Mouse (Mus musculus) heart, embryonic 14.5 days (tissue): ENCODE data around the gene Slc52a3. TPM values are rescaled to one million over a fixed set of nuclear protein-coding genes. Genes with fewer than 3 reads are reported as not detected.

Experiments used
- ATAC-seq: fragments of 200-750 bp; cut with Nextera tagmentation; 2 replicates; pipeline ENCODE4 v1.8.0; 2017; ENCODE audit warnings: low read depth, moderate TSS enrichment; ENCODE audit not compliant: insufficient number of reproducible peaks, insufficient read depth, low FRiP score
- H3K27ac ChIP-seq, 2 experiments: fragments of 200-500 bp in 1 of 2; fragments of 300-500 bp in 1 of 2; sonication (generic) in 1 of 2; replicated peaks in 1 of 2; 2 replicates each; pipeline ENCODE4 v1.5.1; 2012 to 2014; ENCODE audit warnings: low read depth in 2 of 2, low read length in 2 of 2, control low read depth in 1 of 2, mild to moderate bottlenecking in 1 of 2, mixed read lengths in 1 of 2; ENCODE audit not compliant: control insufficient read depth in 1 of 2, insufficient read depth in 1 of 2
- H3K27me3 ChIP-seq: fragments of 300-500 bp; sonication (generic); 2 replicates; pipeline ENCODE4 v1.6.1; 2014; ENCODE audit warnings: mild to moderate bottlenecking, low read length, control low read depth; ENCODE audit not compliant: control insufficient read depth, insufficient read depth
- H3K36me3 ChIP-seq: fragments of 300-500 bp; sonication (generic); 2 replicates; pipeline ENCODE4 v1.6.1; 2014; ENCODE audit warnings: mild to moderate bottlenecking, control low read depth, low read length, mixed read lengths; ENCODE audit not compliant: control insufficient read depth, insufficient read depth
- H3K4me1 ChIP-seq, 2 experiments: fragments of 200-500 bp in 1 of 2; fragments of 300-500 bp in 1 of 2; sonication (generic) in 1 of 2; 2 replicates each; pipeline ENCODE4 v1.6.1; 2012 to 2014; ENCODE audit warnings: low read length in 2 of 2, control low read depth in 1 of 2, mixed read lengths in 1 of 2; ENCODE audit not compliant: control insufficient read depth in 2 of 2, insufficient read depth in 2 of 2
- H3K4me2 ChIP-seq: fragments of 300-500 bp; sonication (generic); 2 replicates; pipeline ENCODE4 v1.6.1; 2014; ENCODE audit warnings: mild to moderate bottlenecking, low read length
- H3K4me3 ChIP-seq, 2 experiments: fragments of 200-500 bp in 1 of 2; fragments of 300-500 bp in 1 of 2; sonication (generic) in 1 of 2; 2 replicates each; pipeline ENCODE4 v1.5.1; 2012 to 2014; ENCODE audit warnings: low read length in 2 of 2, mild to moderate bottlenecking in 2 of 2, control low read depth in 1 of 2, low read depth in 1 of 2, moderate library complexity in 1 of 2; ENCODE audit not compliant: control insufficient read depth in 1 of 2, insufficient read depth in 1 of 2
- H3K9ac ChIP-seq: fragments of 300-500 bp; sonication (generic); 2 replicates; pipeline ENCODE4 v1.6.1; 2014; ENCODE audit warnings: mild to moderate bottlenecking, low read length
- H3K9me3 ChIP-seq: fragments of 300-500 bp; sonication (generic); 2 replicates; pipeline ENCODE4 v1.6.1; 2016; ENCODE audit warnings: low read length, control low read depth; ENCODE audit not compliant: control insufficient read depth
- WGBS: fragments of 180-500 bp; shearing (Covaris S2); extraction: QIAGEN DNeasy Blood & Tissue Kit; methylation state at CpG from one replicate; pipeline ENCODE4 v1.1.7; 2014; 5-methylcytosine and 5-hydroxymethylcytosine counted together
- polyA plus RNA-seq: library from polyadenylated mRNA; unstranded; fragments of >200 nt; fragmentation: Nextera tagmentation; extraction: Ambion mirVana; gene quantifications from 2 replicates; pipeline ENCODE4 v1.2.1, GENCODE M21; 2014

Slc52a3 gene
- polyA plus RNA-seq, 1 experiment from 2014 or later: 0.22 TPM

DNA sequence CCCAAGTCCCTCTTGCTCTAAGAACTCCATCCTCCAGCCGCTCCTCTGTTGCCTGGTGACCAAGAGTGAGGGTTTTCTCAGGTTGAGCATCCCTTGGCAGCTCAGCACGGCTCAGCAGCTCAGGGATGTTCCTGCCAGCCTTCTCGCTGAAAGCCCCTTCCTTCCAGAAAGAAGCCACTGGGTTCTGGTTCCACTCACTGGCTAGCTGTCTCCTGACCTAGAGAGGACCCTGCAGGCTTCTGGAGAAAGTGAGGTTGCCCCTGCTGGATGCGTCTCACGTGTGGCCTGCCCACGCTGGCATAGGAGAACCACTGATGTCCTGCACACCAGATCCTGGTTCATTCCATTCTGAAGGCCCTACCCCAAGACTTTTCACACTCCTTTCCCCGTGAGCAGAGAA, 27.3 kb upstream of the Slc52a3 start:
- peaks cover 15% of the 10 kb centered on the region for H3K36me3 ChIP-seq
- peaks cover 33 to 39% of the 10 kb centered on the region in 2 experiments for H3K4me1 ChIP-seq
- peaks cover 22% of the 10 kb centered on the region for H3K27me3 ChIP-seq
- no peak overlapping the region for H3K9ac ChIP-seq
- WGBS: 91% methylated on average over 7 of the region's 7 CpGs
- no peak overlapping the region for H3K27ac ChIP-seq
- H3K4me2 ChIP-seq: no peak overlapping the region
- H3K4me3 ChIP-seq: no peak overlapping the region
- no peaks in the 10 kb centered on the region for H3K9me3 ChIP-seq
- no peak for ATAC-seq

DNA sequence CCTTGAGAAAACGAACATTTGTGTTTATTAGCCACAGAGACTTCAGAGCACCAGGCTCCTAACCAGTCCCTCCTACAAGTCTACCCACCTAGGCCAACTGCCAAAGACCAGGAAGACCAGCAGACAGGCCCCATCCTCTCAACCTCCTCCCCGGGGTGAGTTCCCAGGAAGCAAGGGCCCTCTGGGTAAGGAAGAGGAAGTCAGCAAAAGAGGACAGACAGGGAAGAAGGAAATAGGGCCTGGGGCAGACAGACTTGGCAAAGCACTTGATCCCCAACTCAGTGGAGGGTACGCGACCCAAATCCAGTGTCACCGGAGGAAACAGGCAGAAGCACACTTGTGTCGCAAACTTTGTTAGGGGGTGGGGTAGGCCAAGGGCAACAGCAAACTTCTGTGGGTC, 26.9 kb upstream of the Slc52a3 start:
- Histone ChIP-seq H3K4me2 (no peak overlapping the region), H3K9ac (no peak overlapping the region), H3K4me1 (peaks cover 31 to 38% of the 10 kb centered on the region in 2 experiments), H3K27me3 (peaks cover 25% of the 10 kb centered on the region), H3K27ac (no peak overlapping the region), H3K9me3 (no peaks in the 10 kb centered on the region), H3K36me3 (peaks cover 15% of the 10 kb centered on the region), H3K4me3 (no peak overlapping the region)
- ATAC-seq: no peak
- 90% methylated on average over 6 of the region's 6 CpGs for WGBS

DNA sequence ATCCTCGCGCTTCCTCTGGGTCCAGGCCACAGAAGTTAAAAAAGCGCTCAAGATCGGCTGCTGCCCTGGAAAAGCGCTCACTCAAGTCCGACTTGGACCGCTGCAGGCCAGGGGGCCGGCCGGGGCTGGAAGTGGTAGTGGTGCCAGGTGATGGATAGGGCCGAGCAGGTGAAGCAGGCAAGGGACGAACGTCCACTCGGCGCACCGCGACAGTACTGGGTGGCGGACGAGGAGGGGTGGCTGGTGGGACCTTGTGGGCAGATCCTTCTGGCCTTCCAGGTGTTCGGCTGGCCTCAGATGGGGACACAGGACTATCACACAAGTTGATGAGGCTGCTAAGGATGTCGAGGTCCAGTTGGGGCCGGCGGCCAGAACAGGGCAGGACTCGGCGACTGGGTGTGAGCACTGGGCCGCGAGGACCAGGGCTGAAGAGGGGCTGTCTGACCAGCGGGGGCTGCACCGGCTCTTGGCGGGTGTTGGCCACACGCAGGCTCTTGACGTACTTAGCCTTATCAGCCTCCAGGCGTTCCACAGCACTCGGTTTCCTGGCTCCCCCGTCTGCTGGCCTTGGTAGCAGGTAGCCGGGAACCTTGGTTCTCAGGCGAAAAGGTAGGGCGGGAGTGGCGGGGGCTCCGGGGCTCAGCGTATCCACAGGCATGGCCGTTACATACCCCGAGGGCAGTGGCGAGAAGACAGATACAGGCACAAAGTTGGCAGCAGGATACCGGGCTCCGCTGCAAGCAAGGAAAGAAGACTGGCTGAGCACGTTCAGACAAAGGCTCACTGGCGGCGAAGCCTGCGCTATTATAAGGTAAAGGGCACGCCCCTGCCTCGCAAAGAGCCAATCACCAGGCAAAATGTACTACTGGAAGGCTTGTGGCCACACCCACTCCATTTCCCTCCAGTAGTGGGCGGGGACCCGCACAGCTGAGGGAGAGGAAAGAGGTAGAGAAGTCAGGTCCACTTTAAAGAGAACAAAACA, 25.8 kb upstream of the Slc52a3 start:
- no peaks in the 10 kb centered on the region for H3K9me3 ChIP-seq
- H3K4me1 ChIP-seq: peaks cover 28 to 33% of the 10 kb centered on the region in 2 experiments
- H3K36me3 ChIP-seq: peaks cover 15% of the 10 kb centered on the region
- peak overlapping the region; percentile 64 for H3K9ac ChIP-seq
- peak overlapping the region in 1 of 2 experiments; percentile 70; a peak in 2 of 4 replicates for H3K27ac ChIP-seq
- 37% methylated on average over 53 of the region's 53 CpGs for WGBS
- H3K27me3 ChIP-seq: peaks cover 35% of the 10 kb centered on the region
- H3K4me3 ChIP-seq: peak overlapping the region; percentile 27 to 33
- peak; percentile 84 for ATAC-seq
- peak overlapping the region; percentile 75 for H3K4me2 ChIP-seq

DNA sequence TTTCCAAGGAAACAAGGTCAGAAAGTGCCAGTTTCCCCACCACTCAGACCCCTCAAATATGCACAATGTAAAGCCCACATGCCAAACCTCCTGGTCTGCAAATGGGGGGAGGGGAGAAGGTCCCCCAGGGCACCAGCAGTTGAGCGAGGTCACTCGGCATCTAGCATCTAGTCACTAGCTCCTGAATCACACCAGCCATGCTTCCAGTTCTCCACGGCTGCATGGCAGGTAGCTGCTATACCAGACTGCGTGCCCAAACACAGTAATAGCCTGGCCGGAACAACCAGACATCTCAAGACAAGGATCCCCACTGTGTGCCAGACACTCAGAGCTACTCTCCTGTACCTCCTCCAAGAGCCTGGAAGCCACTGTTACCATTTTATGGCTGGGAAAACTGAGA, 24.6 kb upstream of the Slc52a3 start:
- ATAC-seq: no peak
- Histone ChIP-seq H3K9ac (no peak overlapping the region), H3K36me3 (peaks cover 15% of the 10 kb centered on the region), H3K9me3 (no peaks in the 10 kb centered on the region), H3K27ac (no peak overlapping the region), H3K4me2 (no peak overlapping the region), H3K4me3 (no peak overlapping the region), H3K27me3 (peaks cover 35% of the 10 kb centered on the region), H3K4me1 (peaks cover 28 to 33% of the 10 kb centered on the region in 2 experiments)
- WGBS: 92% methylated on average over 5 of the region's 5 CpGs

DNA sequence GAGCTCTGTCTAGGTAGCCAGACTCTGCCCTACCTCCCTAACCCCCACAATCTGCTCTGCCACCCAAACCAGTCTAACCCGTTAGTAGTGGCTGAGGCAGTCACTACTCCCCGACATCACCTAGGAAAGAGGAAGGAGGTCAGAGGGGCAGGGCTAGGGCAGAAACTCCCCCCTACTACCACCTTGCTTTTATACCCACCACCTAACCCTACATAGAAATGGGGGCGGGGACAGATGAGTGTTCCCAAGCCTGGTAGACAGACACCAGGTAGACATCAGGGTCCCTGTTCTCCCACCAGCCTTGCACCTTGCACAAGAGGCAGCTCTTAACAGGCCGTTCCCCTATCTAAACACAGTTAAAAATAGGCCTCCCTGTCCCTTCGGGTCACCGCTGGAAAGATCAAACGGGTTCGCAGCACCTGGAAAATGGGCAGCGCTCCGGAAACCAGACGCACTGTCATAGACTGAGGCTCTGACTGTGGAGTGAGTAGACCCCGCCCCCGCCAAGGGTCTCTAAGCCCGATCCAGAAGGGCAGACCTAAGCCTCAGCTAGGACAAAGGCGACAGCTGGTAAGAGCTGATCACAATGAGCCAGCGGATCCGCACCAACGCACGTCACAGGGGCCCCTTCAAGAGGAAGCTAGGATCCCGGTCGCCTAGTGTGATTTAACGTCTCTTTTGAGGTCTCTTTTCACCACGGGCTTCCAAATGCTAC, 23.3 kb upstream of the Slc52a3 start:
- H3K4me3 ChIP-seq: peak overlapping the region; percentile 28 to 30
- peaks cover 15% of the 10 kb centered on the region for H3K36me3 ChIP-seq
- no peak overlapping the region for H3K27ac ChIP-seq
- H3K9ac ChIP-seq: peak overlapping the region; percentile 47
- WGBS: 14% methylated on average over 23 of the region's 23 CpGs
- peaks cover 35% of the 10 kb centered on the region for H3K27me3 ChIP-seq
- no peak for ATAC-seq
- peak overlapping the region; percentile 65 for H3K4me2 ChIP-seq
- peaks cover 28 to 38% of the 10 kb centered on the region in 2 experiments for H3K4me1 ChIP-seq
- no peaks in the 10 kb centered on the region for H3K9me3 ChIP-seq

DNA sequence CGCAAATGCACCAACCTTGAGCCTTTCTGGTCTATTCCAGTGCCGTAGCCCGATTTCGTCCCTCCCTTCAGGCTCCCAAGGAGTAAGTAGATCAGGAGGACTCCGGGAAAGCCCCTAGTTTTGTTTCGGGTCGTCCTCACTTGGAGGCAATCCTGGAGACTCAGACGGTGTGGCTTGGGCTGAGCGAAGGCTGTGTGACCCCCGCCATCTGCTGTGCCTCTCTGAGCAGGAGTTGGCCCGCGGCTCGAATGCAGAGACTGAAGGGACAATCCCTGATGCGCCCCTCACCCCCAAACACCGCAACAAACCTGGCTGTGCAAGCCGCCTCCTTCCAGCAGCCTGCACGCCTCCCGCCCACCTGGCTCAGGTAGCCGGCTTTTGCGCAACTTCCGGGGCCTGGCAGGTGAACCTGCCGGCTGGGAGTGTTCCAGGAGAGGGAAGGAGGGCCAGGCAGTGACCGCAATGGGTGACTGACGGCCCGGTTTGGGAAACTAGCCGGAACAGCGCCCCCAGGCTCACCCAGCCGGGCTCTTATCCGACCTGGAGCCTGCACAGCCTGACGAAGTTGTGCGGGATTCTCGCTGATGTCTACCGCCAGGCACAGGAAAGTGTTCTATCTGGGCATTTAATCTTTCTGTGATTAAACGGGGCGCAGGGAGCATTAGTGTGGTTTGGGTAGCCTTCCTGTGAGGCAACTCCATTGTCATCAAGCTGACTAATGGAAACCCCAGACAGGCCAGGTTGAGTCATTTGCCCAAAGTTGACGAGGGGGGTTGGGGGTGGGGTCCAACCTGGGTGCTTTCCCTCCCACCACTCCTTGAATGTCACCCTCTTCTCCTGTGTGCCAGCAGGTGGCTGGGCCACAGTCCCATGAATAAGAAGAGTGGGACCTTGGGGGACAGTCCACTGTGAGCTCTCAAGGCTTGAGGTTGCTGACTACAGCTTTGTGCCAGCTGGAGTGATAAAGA, 22.4 kb upstream of the Slc52a3 start:
- Histone ChIP-seq H3K4me3 (peak overlapping the region; percentile 28 to 30), H3K9ac (peak overlapping the region; percentile 47), H3K27me3 (peaks cover 34% of the 10 kb centered on the region), H3K36me3 (peaks cover 12% of the 10 kb centered on the region), H3K9me3 (no peaks in the 10 kb centered on the region), H3K4me2 (peak overlapping the region; percentile 65), H3K27ac (no peak overlapping the region), H3K4me1 (peaks cover 28 to 46% of the 10 kb centered on the region in 2 experiments)
- 7% methylated on average over 36 of the region's 36 CpGs for WGBS
- no peak for ATAC-seq

DNA sequence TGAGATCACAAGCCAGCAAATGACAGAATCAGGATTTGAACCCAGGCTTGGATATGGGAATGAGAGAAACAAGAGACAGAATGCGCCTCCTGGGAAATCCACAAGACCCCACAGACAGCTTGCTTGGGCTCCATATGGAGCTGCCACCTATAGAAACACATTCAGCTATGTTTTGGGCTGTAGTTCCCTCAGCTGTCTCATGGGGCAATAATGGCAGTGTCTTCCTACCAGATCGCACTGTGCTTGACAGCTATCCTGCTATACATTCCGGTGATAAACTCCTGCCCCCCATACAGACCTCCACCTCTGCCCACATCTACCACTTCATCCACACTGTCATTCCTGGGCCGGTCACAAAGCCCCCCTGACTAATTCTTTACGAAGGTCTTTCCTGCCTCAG, 21.0 kb upstream of the Slc52a3 start:
- H3K27me3 ChIP-seq: peaks cover 26% of the 10 kb centered on the region
- no peak overlapping the region for H3K27ac ChIP-seq
- no peak overlapping the region for H3K4me3 ChIP-seq
- no peaks in the 10 kb centered on the region for H3K9me3 ChIP-seq
- H3K36me3 ChIP-seq: no peaks in the 10 kb centered on the region
- WGBS: 86% methylated on average over 5 of the region's 5 CpGs
- no peak for ATAC-seq
- H3K4me1 ChIP-seq: peaks cover 35 to 48% of the 10 kb centered on the region in 2 experiments
- H3K9ac ChIP-seq: no peak overlapping the region
- no peak overlapping the region for H3K4me2 ChIP-seq
